Comparison of ENCODE assay signal across 20 mouse cellular contexts in genomic region chr15:102521480-102521879, GRCm38 (mm10). TPM values are rescaled to one million over a fixed set of nuclear protein-coding genes. Genes with fewer than 3 reads are reported as not detected.
"Had no signal": no experiment of that assay in that cellular context is flagged by ENCODE, and none has a peak within 500 bp of the region (broad histone marks: within the 10 kb centered on the region; RNA-seq: fewer than 3 reads in every experiment).

No protein-coding gene starts in this region.

- H3K9me3 ChIP-seq: limb, embryonic 15.5 days; liver, embryonic 15.5 days; neural tube, embryonic 12.5 days had no signal

- H3K27ac ChIP-seq: kidney, postnatal 0 days; limb, embryonic 15.5 days; neural tube, embryonic 12.5 days had no signal

- H3K9ac ChIP-seq: limb, embryonic 15.5 days; liver, embryonic 15.5 days; lung, embryonic 14.5 days; neural tube, embryonic 12.5 days had no signal

- H3K4me3 ChIP-seq: limb, embryonic 15.5 days; liver, embryonic 15.5 days; neural tube, embryonic 12.5 days had no signal

- H3K4me2 ChIP-seq: limb, embryonic 15.5 days; liver, embryonic 15.5 days; lung, embryonic 14.5 days; neural tube, embryonic 12.5 days had no signal

- H3K27me3 ChIP-seq: limb, embryonic 15.5 days; neural tube, embryonic 12.5 days had no signal

- DNase-seq: kidney, adult 9 months; kidney, postnatal 36 days; layer of hippocampus, adult 9-11 months; layer of hippocampus, postnatal 36 days; lung, embryonic 14.5 days; lung, postnatal 10 days; lung, postnatal 4 days; midbrain, embryonic 14.5 days; thymus, postnatal 4 days had no signal

RNA-seq across cellular contexts. Expression of gene Npff, which starts 3.3 kb away (rescaled TPM):
- total RNA-seq: monocyte, adult 5-6 weeks had no signal

RNA-seq across cellular contexts. Expression of gene Gm10337, which starts 18.0 kb away (rescaled TPM):
- total RNA-seq: layer of hippocampus, adult 18-20 months; layer of hippocampus, postnatal 36 days; left cerebral cortex, adult 8-10 months; left cerebral cortex, postnatal 25 days; monocyte, adult 5-6 weeks; neutrophil, adult 5-6 weeks had no signal
- polyA plus RNA-seq: limb, embryonic 11.5 days; liver, embryonic 15.5 days; lung, embryonic 14.5 days; midbrain, embryonic 14.5 days; neural tube, embryonic 12.5 days; stomach, postnatal 0 days had no signal
